8 mouse cellular contexts compared by ENCODE assay signal in genomic region chr10:54075441-54076010, GRCm38 (mm10). TPM values are rescaled to one million over a fixed set of nuclear protein-coding genes. Genes with fewer than 3 reads are reported as not detected.
A peak's percentile ranks its signal among the peaks of the same experiment; 100 is the strongest.
DNase-seq lines count a peak whose midpoint lies in the region; ATAC-seq lines count a peak whose summit lies in the region.

No protein-coding gene starts in this region.

- peak; percentile 96 for DNase-seq in gastrocnemius, adult 18-20 months (ENCODE audit: low spot score)
- peak; percentile 76 to 88 for DNase-seq in left cerebral cortex, adult 18-20 months (ENCODE audit: low spot score in 2 of 2)
- DNase-seq in lung, postnatal 4 days, result peak; percentile 95
- DNase-seq in retina, postnatal 1 day, result peak; percentile 93
- DNase-seq in thymus, postnatal 4 days, result peak; percentile 98

- peak; percentile 79 for ATAC-seq in activated CD4-positive, CD25-positive, alpha-beta regulatory T cell, adult 4 months
- peak; percentile 83 for ATAC-seq in common myeloid progenitor, adult 5-6 weeks (replicated peaks; ENCODE audit: low read depth, poor library complexity, severe bottlenecking)
- ATAC-seq in hindbrain, embryonic 16.5 days, result peak; percentile 98

- H3K4me1 ChIP-seq in hindbrain, embryonic 16.5 days (ENCODE audit: control insufficient read depth, insufficient read depth, low read depth, low read length), result peaks cover 5% of the 10 kb centered on the region

- peak overlapping the region; percentile 99 for H3K4me2 ChIP-seq in hindbrain, embryonic 16.5 days (ENCODE audit: low read length)

- H3K4me3 ChIP-seq in hindbrain, embryonic 16.5 days (ENCODE audit: low read length), result peak overlapping the region; percentile 88

- no peaks in the 10 kb centered on the region for H3K36me3 ChIP-seq in hindbrain, embryonic 16.5 days (ENCODE audit: control insufficient read depth, insufficient read depth, low read length)

- H3K27ac ChIP-seq in hindbrain, embryonic 16.5 days (ENCODE audit: low read depth, low read length), result peak overlapping the region; percentile 59

- peak overlapping the region; percentile 79 for H3K9ac ChIP-seq in hindbrain, embryonic 16.5 days (ENCODE audit: low read depth, low read length)

- H3K9me3 ChIP-seq in hindbrain, embryonic 16.5 days (ENCODE audit: control insufficient read depth, low read length), result no peaks in the 10 kb centered on the region

- no peaks in the 10 kb centered on the region for H3K27me3 ChIP-seq in hindbrain, embryonic 16.5 days (replicated peaks; ENCODE audit: control insufficient read depth, insufficient read depth, low read length)

- under 1% methylated on average over 65 of the region's 68 CpGs for WGBS in hindbrain, embryonic 16.5 days

RNA-seq across cellular contexts. Expression of gene Man1a, which starts 0.9 kb away (rescaled TPM):
- polyA plus RNA-seq in activated CD4-positive, CD25-positive, alpha-beta regulatory T cell, adult 4 months (2017; shearing (Covaris generic)), result 10 to 100 TPM; 16.9 to 17.2 TPM
- total RNA-seq in common myeloid progenitor, adult 5-6 weeks (2017), result 58.4 and 66.4 TPM in 2 replicates
- total RNA-seq in gastrocnemius, adult 18-20 months (2021), result 1 to 10 TPM; 7.1 to 8.9 TPM
- polyA plus RNA-seq in hindbrain, embryonic 16.5 days (2015; fragmentation: Nextera tagmentation; extraction: Ambion mirVana), result 4.1 and 4.2 TPM in 2 replicates
- 10 to 100 TPM; 20.8 to 23.8 TPM for total RNA-seq in left cerebral cortex, adult 18-20 months (2021)

Comparison
In these comparisons a context has a peak if more than half of its experiments do, and no peak if none do; other contexts are left out.
1. Peak in every context shown above with its lines: DNase-seq, ATAC-seq, H3K4me3 ChIP-seq and H3K27ac ChIP-seq.